In genomic region chr1:184969374-184969773, GRCm38 (mm10) we compare ENCODE assay signal across 14 mouse cellular contexts.
"Had no signal": no experiment of that assay in that cellular context is flagged by ENCODE, and none has a peak within 500 bp of the region (broad histone marks: within the 10 kb centered on the region; RNA-seq: fewer than 3 reads in every experiment).

No protein-coding gene starts in this region.

- DNase-seq: forebrain, postnatal 0 days; gastrocnemius, postnatal 14 days; gastrocnemius, postnatal 36 days; heart, adult 2 months; heart, postnatal 14 days; heart, postnatal 36 days; kidney, adult 11 months; kidney, adult 2 months; kidney, adult 9 months; kidney, postnatal 14 days; kidney, postnatal 36 days; layer of hippocampus, adult 9-11 months; layer of hippocampus, postnatal 36 days; left cerebral cortex, postnatal 4 days had no signal
